22 mouse cellular contexts compared by ENCODE assay signal in the genomic region with DNA sequence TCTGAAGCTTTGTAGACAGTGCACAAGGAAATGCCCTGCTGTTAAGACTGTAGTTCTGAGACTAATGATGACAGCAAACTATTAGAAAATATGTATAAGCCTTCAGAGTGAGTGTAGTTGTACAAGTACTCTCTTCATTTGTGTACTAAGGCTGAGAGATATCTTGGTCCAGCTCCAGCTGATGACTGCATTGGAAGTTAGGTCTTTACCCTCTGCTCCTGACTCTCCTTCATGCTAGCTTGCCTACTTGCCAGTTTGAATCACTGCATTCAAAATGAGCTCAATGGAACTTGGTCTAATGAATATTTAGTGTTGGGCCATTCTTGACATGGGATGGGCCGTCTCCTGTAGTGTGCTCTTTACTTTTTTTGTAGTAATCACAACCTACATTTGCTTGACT.
DNase-seq lines count a peak whose midpoint lies in the region; ATAC-seq and TF ChIP-seq lines count a peak whose summit lies in the region.
"Had no signal": no experiment of that assay in that cellular context is flagged by ENCODE, and none has a peak within 500 bp of the region (broad histone marks: within the 10 kb centered on the region; RNA-seq: fewer than 3 reads in every experiment).

No protein-coding gene starts in this region.

- H3K9ac ChIP-seq in hindbrain, embryonic 16.5 days (ENCODE audit: low read depth, low read length) = no peak overlapping the region
- no peak overlapping the region for H3K9ac ChIP-seq in hindbrain, embryonic 12.5 days
- H3K9ac ChIP-seq: embryonic facial prominence, embryonic 12.5 days; heart, embryonic 15.5 days had no signal

- ATAC-seq in hindbrain, embryonic 16.5 days = peak; percentile 55
- ATAC-seq in hindbrain, embryonic 12.5 days (ENCODE audit: low FRiP score) = no peak
- ATAC-seq: intestine, embryonic 16.5 days had no signal

- no peak overlapping the region for H3K4me3 ChIP-seq in hindbrain, embryonic 16.5 days (ENCODE audit: low read length)
- no peak overlapping the region for H3K4me3 ChIP-seq in hindbrain, embryonic 12.5 days
- no peak overlapping the region for H3K4me3 ChIP-seq in layer of hippocampus, adult 2 months
- H3K4me3 ChIP-seq: embryonic facial prominence, embryonic 12.5 days; heart, embryonic 15.5 days had no signal

- H3K27ac ChIP-seq in hindbrain, embryonic 16.5 days (ENCODE audit: low read depth, low read length) = no peak overlapping the region
- no peak overlapping the region for H3K27ac ChIP-seq in hindbrain, embryonic 12.5 days
- H3K27ac ChIP-seq in layer of hippocampus, adult 2 months = peak overlapping the region; percentile 73
- H3K27ac ChIP-seq: embryonic facial prominence, embryonic 12.5 days; heart, embryonic 15.5 days had no signal

- H3K9me3 ChIP-seq in hindbrain, embryonic 16.5 days (ENCODE audit: control insufficient read depth, low read length) = 0 out of 2 replicates have a peak, but pooled peaks cover 2% of the 10 kb centered on the region
- no peaks in the 10 kb centered on the region; the same call in 1 of the 2 replicates for H3K9me3 ChIP-seq in hindbrain, embryonic 12.5 days (replicated peaks)
- H3K9me3 ChIP-seq: embryonic facial prominence, embryonic 12.5 days had no signal

- TF ChIP-seq CTCF in layer of hippocampus, adult 2 months (conservative IDR thresholded peaks at IDR 0.05) = no peak

- H3K36me3 ChIP-seq in hindbrain, embryonic 16.5 days (ENCODE audit: control insufficient read depth, insufficient read depth, low read length) = no peaks in the 10 kb centered on the region
- no peaks in the 10 kb centered on the region for H3K36me3 ChIP-seq in hindbrain, embryonic 12.5 days
- H3K36me3 ChIP-seq: embryonic facial prominence, embryonic 12.5 days; heart, embryonic 15.5 days had no signal

- no peaks in the 10 kb centered on the region for H3K27me3 ChIP-seq in hindbrain, embryonic 16.5 days (replicated peaks; ENCODE audit: control insufficient read depth, insufficient read depth, low read length)
- H3K27me3 ChIP-seq in hindbrain, embryonic 12.5 days = no peaks in the 10 kb centered on the region
- H3K27me3 ChIP-seq: embryonic facial prominence, embryonic 12.5 days; heart, embryonic 15.5 days had no signal

- WGBS in hindbrain, embryonic 16.5 days = 70% methylated on average over 1 of the region's 1 CpGs
- 72% methylated on average over 1 of the region's 1 CpGs for WGBS in hindbrain, embryonic 12.5 days

- H3K4me2 ChIP-seq in hindbrain, embryonic 16.5 days (ENCODE audit: low read length) = no peak overlapping the region
- no peak overlapping the region for H3K4me2 ChIP-seq in hindbrain, embryonic 12.5 days (replicated peaks)
- H3K4me2 ChIP-seq: embryonic facial prominence, embryonic 12.5 days; heart, embryonic 15.5 days had no signal

- peaks cover 13% of the 10 kb centered on the region for H3K4me1 ChIP-seq in hindbrain, embryonic 16.5 days (ENCODE audit: control insufficient read depth, insufficient read depth, low read depth, low read length)
- H3K4me1 ChIP-seq in hindbrain, embryonic 12.5 days = peaks cover 14% of the 10 kb centered on the region; the same call in 1 of the 2 replicates
- H3K4me1 ChIP-seq: embryonic facial prominence, embryonic 12.5 days had no signal

- no peak for DNase-seq in layer of hippocampus, adult 2 months (ENCODE audit: low spot score in 2 of 2)
- no peak for DNase-seq in layer of hippocampus, postnatal 10 days (ENCODE audit: low spot score in 2 of 2)
- peak; percentile 16 for DNase-seq in R1 (ENCODE audit: low read depth, low spot score)
- DNase-seq in brain, adult 2 months (ENCODE audit: low read depth, low spot score) = peak; percentile 40
- DNase-seq in spleen, postnatal 36 days (ENCODE audit: low spot score in 2 of 2) = no peak
- DNase-seq: cerebellum, adult 9-11 months; gastrocnemius, postnatal 14 days; heart, postnatal 4 days; layer of hippocampus, postnatal 36 days; left cerebral cortex, postnatal 4 days; liver; lung, adult 18-20 months; lung, postnatal 14 days; right cerebral cortex, postnatal 14 days; spleen, adult 18-20 months; thymus, adult 18-20 months; thymus, postnatal 4 days had no signal

Comparison
In these comparisons a context has a peak if more than half of its experiments do, and no peak if none do; other contexts are left out.
1. DNase-seq: peak in R1 (single experiment) and brain, adult 2 months (single experiment); none in layer of hippocampus, adult 2 months (0 of 2), layer of hippocampus, postnatal 10 days (0 of 2) and spleen, postnatal 36 days (0 of 2).